Mouse (Mus musculus) granulocyte monocyte progenitor cell, adult 5-6 weeks (primary cell): ENCODE data around the gene Mrpl2. TPM values are rescaled to one million over a fixed set of nuclear protein-coding genes. Genes with fewer than 3 reads are reported as not detected.

Experiments used
- ATAC-seq: replicated peaks from 2 replicates; pipeline ENCODE4 v1.8.0; 2016; ENCODE audit warnings: mild to moderate bottlenecking, moderate TSS enrichment, inconsistent platforms; ENCODE audit not compliant: poor library complexity, severe bottlenecking
- total RNA-seq, 2 experiments: library from RNA; stranded (forward) in 1 of 2; stranded (reverse) in 1 of 2; fragments of 200-712, 200-1000 nt in 1 of 2; fragments of >200 nt in 1 of 2; fragmentation: Nextera tagmentation in 1 of 2; gene quantifications; 2 replicates each; pipeline ENCODE4 v1.2.3; 2014 to 2017

Gene Mrpl2
- total RNA-seq, 2 experiments from 2014 or later: 103 to 106 TPM

DNA sequence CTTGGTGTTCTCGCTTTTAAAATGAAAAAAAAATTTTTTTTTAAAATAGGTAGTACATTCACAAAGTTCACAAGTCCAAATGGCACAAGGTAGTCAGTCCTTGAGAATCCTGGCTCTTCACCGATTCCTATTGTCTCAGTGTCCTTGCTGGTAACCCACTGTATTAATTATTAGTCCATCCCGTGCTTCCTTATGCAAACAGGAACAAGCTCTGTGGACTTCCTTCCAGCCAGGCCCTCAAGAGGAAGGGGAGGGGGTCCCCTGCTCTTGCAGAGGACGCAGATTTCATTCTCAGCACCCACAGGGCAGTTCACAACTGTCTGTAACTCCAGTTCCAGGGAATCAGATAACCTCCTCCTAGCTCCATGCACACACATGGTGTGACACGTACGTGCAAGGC is 10.0 kb downstream of the Mrpl2 start:
- ATAC-seq: no peak

DNA sequence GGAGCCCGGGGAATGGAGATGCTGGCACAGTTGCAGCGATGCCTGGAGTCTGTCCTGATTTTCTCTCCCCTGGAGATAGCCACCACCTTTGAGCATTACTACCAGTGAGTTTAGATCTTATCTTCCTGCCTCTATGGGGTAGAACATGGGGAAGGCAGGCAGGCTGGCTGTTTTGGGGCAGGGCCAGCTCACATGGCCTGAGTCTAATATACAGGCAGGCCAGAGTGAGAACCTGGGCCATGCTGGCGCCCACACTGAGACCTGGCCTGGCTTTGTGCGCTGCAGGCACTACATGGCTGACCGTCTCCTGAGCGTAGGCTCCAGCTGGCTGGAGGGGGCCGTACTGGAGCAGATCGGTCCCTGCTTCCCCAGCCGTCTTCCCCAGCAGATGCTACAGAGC is 15.3 kb downstream of the Mrpl2 start:
- ATAC-seq: no peak

DNA sequence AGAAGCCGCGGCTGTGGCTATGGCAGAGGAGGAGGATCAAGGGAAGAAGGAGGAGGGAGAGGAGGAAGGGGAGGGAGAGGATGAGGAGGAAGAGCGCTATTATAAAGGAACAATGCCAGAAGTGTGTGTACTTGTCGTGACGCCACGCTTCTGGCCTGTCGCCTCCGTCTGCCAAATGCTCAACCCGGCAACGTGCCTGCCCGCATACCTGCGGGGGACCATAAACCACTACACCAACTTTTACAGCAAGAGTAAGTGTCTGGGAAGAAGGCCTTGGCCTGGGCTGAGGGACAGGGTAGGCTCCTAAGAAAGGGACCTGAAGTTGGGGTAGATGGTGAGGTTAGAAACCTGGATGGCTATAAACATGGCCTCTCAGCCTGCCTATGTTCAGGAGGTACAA is 16.0 kb downstream of the Mrpl2 start:
- no peak for ATAC-seq

DNA sequence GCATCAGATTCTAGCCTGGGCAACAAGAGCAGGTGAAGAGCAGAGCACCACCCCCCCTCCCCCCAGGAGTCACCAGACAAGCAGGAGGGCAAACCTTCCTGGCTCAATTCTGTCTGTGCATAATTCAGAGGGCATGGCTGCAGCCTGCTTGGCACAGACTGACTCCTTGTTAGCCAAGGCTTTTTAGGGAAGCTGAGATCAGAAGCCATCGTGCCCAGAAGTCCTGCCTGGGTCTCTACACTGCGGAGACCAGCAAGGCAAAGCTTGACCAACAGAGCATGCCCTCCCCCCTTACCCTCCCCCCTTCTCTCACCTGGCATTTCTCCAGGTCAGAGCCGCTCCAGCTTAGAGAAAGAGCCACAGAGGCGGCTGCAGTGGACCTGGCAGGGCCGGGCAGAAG is 16.7 kb downstream of the Mrpl2 start:
- no peak for ATAC-seq

DNA sequence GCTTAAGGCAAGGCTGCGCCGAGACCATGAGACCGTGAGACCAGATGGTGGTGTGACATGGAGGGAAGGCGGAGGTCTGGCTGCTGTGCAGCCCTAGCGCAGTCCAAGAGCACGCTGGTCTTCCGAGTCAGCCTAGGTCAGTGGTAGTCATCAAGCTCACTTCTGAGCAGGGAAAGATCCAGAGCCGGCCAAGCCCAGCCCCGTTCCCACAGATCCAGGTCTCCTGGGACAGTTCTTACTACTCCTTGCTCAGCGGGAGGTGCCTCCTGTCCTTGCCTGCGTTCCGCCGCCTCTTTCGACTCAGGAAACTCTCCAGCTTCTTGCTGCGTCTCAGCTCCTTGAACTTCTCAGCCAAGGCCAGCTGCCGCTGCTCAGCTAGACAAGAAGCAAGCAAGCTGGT is 21.7 kb downstream of the Mrpl2 start:
- ATAC-seq: no peak

DNA sequence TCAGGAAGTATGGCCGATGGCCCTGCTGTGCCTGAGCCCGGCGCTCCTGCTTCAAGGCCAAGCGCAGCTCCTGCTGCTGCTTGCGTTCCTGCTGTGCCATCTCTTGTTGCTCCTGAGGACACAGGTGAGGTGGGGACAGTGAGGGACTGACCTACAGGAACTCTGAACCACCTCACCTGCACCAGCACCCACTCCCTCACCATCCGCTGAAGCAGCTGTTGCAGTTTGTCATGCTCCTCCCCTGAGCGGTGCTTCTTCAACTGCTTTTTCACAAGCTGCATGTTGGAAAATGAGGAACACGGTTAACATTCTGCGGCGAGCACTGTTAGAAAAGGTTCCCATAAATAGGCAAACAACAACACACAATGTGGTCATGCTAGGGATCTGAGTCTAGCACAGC is 23.9 kb downstream of the Mrpl2 start:
- ATAC-seq: no peak

DNA sequence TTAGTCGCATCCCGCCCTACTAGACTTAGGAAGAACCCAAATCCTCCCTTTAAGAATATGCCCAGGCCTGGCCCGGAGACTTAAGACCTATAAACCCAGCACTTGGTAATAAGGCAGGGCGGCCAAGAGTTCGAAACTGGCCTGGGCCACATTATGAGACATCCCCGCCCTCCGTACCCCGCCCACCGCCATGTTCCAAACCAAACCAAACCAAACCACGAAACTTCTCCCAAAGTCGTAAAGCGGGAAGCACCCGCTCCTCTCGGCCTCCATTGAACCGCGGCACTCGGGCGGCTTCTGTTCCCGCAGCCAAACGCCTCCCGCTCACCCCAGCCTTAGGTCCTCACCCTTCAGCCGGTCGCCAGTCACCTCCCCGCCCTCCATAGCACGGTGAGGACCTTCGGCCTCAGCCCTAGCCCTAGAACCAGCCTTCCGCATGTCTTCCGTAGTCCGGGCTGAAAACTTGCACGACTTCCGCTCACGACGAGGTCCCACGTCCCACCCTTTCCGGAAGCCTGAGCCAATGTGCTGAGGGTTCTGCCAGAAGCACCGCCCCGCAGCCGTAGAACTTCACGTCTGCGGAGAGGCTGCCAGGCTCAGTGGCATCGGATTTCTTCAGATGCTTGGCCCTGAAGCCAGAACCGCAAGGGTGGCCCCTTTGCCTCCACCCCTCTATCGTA is 28.0 kb downstream of the Mrpl2 start, which contains the start of gene Rrp36:
Gene Rrp36 (minus strand): TSS at position 503 of the 680 bp plus-strand sequence.
- peak; percentile 97 for ATAC-seq

DNA sequence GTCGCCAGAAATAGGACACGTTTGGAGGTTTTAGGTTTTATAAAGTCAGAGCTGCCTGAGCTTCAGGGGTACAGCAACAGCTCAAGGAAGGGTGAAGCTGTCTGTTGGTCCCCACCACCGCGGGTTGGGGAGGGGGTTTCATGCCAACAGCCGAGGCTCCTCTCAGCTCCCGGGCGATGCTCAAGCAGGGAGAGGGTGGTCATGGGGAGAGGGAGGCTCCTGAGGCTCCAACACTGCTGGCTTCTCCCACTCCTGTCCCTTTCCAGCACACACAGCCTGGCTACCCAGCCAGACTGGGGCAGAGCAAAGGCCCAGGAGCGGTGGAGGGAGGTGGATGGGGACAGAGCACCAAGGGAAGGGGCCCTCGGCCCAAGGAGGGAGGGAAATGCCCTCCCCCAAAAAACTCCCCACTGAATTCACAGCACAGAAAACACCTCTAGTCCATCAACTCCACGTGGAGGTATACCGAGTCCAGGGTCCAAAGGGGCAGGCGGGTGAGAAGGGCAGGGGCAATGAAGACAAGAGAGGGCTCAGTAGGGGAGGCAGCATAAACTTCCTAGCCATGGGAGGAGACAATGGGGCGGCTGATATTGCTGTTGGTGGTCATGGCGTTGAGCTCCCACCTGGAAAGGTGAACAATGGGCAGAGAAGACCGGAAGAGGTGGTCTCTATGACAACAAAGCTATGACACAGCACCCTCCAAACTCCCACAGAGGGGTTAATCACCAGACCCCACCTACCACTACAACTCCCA is 28.7 kb downstream of the Mrpl2 start:
- no peak for ATAC-seq

DNA sequence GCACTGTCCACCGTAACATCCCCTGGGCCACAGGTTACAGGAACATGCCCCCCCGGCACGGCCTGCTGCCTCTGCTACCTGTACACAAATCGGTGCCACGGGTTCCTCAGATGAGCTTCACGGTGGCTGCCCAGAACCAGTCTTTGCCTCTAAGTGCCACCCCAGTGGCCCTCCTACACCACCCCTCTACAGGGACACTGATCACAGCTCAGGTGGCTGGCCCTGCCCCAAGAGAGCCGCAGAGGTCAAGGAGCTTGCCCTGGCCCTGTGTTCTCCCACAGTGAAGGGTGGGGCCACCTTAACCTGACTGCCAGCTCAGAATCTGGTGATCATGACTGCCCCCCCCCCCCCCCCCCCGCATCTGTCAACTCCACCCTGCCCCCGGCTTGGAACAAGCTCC is 32.4 kb downstream of the Mrpl2 start, which contains the start of gene Mea1:
Gene Mea1 (plus strand): TSS at position 378 of the 400 bp plus-strand sequence.
- no peak for ATAC-seq

DNA sequence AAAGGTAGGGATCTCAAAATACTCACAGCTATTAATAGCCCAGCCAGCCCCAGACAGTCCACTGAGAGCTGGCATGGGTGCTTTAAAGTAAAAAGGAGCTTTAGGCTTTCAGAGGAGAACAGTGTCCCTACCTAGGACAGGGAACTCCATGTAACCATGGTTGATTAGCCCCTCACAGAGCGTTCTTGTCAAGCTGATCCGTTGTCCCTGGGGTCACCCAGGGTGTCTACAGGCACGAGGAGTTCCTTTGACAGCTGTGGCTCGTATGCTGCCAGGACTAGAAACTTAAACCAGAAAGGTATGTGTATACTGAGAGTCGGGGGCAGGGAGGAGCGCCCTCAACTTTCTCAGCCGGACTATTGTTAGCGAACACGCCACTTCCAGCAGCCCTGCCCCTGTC is 32.9 kb downstream of the Mrpl2 start:
- ATAC-seq: no peak

DNA sequence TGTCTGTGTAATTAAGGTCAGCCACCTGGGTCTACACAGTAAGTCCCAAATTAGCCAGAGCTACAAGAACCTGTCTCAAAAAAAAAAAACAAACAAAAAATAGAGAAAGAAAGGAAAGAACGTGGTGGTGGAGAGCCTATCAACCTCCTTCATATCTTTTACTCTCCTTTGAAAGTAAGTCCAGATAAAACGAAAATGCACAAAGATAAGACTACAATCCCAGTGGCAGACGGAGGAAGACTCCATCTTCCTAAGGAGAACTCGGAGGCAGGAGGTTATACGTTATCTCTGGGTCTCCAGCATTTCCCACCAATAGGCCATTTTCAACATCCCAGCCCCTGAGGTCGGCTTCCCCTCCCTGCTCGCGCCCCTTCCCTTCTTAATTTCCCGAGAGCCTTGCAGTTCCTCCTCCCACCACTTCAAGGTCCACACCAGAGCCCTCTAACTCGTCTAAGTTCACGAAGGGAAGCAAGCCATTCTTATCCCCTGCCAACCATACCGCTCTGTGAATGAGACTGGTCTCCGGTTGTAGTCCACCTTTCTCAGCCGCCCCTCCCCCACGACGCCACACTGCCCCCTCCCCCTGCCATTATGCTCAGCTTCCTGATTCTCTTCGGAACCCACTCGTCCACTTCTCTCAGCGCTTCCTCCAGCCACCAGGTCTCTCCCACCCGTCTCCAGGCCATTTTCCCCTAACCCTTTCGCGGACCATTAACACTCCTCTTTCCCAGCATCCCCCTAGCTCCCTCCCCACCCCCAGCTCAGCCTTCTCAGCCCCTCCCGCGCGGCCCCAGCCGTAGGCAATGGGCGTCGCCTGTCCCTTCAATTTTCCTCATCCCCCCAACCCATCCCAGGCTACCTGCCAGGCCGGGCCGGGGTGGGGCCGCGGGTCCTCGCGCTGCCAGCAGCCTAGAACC is 34.1 kb downstream of the Mrpl2 start:
- ATAC-seq: peak; percentile 43

DNA sequence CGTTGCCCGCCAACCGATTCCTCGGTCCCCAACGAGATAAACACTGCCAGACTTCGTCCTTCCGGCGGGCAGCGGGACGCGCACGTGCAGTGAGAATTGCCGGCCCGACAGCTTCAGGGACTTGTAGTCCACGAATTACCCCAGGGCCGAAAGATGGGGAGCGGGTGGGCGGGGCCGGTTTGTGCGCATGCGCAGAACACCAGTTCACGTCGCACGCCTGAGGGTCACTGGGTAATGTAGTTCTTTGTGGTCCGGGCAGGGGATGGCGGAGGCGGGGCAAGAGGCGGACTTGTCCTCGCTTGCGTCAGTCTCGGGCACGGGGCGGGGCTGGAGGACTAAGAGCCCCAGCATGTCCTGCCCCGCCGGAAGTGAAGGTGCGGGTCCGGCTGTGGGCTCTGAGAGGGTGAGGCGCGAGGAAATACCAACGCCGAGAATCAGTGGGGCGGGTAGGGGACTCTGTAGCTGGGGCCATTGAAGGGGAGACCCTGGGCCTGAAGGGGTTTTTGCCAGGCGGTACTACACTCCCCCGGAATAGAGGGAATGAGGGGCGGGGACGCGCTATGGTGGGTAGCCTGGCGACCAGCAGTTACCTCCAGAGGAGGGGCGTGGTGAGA is 34.8 kb downstream of the Mrpl2 start, which contains the start of gene Klhdc3:
Gene Klhdc3 (minus strand): TSS at position 155 of the 614 bp plus-strand sequence.
- peak; percentile 90 for ATAC-seq

DNA sequence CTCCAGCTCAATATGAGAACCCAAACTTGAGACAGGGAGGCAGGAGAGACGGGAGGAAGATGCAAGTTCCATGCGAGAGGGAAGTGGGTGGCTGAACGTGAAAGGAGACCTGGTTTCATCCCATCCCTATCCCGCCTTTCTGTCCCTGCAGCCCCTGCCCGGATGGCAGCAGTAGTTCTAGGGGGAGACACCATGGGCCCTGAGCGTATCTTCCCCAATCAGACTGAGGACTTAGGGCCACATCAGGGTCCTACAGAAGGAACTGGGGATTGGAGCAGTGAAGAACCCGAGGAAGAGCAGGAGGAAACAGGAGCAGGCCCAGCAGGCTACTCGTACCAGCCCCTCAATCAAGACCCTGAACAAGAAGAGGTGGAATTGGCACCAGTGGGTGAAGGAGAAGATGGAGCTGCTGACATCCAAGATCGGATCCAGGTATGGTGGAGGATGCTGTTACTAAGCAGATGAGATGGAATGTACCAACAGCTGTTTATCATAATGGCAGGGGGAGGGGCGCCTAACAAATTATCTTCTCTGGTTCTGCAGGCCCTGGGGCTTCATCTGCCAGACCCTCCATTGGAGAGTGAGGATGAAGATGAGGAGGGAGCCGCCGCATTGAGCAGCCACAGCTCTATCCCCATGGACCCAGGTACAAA is 35.6 kb downstream of the Mrpl2 start:
- ATAC-seq: 0 out of 2 replicates have a peak, but pooled peaks have one; percentile 1

DNA sequence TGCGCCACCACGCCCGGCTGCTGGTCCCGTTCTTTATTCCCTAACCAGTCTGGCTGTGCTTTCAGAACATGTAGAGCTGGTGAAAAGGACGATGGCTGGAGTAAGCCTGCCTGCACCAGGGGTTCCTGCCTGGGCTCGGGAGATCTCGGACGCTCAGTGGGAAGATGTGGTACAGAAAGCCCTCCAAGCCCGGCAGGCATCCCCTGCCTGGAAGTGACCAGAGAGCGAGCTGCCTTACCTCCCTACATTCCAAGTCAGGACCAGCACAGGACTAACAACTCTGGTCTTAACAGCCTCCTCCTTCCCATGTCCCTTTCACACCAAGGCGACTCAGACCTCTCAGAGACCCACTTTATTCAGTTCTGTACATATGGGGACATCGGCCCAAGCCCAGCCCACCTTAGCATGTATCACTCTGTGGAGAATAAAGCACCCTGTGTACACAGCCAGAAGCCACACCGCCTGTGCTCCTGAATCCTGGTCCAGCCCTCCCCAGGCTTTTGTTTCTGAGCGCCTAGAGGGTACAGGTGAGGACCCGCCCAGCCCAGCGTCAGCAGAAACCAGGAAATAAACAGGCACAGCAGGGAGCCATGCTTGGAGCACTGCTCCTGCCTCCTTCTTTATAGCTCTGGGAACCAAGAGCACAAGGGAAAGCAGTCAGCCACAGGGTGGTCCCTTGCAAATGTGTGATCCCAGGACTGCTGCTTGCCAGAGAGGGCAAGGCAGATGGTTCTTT is 36.8 kb downstream of the Mrpl2 start:
- ATAC-seq: no peak

DNA sequence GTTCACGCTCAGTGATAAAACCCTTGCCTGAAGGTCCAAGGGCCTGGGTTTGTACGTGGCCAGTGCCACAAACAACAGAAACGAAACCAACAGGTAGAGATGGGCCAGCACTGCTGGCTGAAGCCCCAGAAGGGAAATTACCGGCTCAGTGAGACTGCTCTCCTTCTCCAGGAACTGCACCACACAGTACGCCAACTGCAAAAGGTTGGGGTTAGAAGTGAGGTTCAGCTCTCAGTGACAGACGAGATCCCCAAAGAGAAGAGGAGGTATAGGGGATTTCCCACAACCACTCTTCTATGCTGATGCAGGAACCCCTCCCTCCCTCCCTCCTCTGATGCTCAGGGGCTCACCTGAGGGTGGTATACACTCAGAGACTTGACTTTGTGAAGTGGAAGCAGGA is 39.9 kb downstream of the Mrpl2 start:
- no peak for ATAC-seq

DNA sequence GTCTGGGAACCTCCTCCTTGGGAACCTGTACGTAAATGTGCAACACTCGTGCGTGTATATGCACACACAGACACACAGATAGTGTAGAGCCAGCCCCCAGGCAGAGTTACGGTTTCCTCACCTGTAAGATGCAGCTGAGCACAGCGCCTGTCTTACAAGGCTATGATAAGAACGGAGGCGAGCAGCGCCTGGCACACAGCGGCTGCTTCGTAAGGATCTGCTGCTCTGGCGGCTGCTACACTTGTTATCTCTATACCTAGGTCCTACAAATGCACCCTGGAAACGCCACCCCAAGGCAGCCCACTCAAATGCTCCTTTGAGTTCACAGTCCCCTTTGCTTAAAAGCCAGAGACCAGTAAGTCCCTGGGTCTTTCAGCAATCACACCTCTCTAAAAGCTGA is 44.6 kb downstream of the Mrpl2 start:
- no peak for ATAC-seq

DNA sequence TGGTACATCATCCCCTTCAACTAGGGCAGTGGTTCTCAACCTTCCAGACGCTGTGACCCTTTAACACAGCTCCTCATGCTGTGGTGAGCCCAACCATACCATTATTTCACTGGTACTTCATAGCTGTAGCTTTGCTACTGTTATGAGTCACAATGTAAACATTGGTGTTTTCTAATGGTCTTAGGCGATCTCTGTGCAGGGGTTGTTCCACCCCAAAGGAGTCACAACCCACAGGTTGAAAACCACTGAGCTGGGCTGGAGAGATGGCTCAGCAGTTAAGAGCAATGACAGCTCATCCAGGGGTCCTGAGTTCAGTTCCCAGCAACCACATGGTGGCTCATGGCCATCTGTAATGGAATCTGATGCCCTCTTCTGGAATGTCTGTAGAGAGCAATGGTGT is 45.4 kb downstream of the Mrpl2 start:
- ATAC-seq: no peak

DNA sequence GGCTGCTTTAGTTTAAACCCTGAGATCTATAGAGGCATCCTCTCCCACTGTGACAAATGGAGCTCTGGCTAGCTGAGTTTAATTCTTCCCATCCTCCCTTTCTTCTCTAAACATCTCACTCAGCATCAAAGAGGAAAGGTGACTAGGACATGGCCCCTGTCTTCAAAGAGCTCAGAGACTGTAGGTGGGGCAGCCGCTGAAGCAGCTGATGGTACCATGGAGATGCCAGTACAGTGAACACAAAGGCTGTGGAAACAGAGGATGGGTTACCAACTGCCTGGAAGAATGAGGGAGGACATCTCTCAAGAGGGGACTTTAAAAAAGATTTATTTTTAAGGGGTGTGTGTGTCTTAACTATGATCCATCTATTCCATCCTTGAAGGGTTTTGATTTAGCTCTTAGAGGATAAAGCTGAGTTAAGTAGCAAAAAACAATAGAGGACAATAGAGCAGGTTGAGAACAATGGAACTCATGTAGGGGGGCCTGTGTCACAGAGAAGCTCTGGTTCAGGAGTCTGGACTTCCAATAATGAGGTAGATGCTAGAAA is 48.6 kb downstream of the Mrpl2 start:
- ATAC-seq: no peak

DNA sequence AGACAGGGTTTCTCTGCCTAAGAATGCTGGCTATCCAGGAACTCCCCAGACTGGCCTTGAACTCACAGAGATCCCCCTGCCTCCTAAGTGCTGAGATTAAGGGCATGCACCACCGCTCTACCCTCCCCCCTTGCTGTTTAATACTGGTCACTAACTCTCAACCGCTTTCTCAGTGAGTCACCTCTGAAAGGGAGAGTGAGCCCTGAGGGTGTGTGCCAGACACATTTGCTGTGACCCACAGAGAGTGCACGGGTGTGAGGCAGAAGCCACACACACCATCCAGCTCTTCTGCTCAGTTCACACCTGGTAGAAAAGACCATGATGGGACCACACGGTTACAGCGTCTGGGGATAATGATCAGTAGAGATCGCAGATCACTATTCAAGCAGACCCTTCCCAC is 52.5 kb downstream of the Mrpl2 start:
- ATAC-seq: no peak
